Mouse (Mus musculus) spleen, adult 12 weeks (tissue): Measurements from ENCODE around the gene Rab1a.
"Not testable (repeated sequence)": the region's sequence is repeated elsewhere in the genome, so short reads cannot be mapped to it uniquely, and the experiment has no call there.

Source experiments
- DNase-seq: peaks from one replicate; pipeline ENCODE4 v3.0.0; 2022; ENCODE audit warnings: low spot score

Gene Rab1a

DNA sequence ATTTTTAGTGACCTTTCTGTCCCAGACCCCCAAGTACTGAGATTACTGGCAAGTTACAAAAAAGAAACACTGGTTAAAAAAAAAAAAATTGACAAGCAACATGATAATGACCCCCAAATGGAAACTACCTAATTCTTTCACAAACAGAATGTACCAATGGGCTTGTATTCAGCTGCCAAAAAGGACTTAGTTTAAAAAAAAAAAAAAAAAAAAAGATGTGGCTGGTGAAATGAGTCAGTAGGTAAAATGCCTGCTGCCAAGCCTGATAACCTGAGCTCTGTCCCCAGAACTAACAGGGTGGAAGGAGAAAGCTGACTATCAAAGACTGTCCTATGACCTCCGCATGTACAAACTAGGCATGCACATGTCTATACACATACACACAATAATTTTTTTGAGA, 16.0 kb downstream of the Rab1a start:
- DNase-seq: no peak

- DNase-seq: not testable (repeated sequence)
Measured at GRCm38 (mm10) chr11:20221671-20222070, 20.4 kb downstream of the Rab1a start.

DNA sequence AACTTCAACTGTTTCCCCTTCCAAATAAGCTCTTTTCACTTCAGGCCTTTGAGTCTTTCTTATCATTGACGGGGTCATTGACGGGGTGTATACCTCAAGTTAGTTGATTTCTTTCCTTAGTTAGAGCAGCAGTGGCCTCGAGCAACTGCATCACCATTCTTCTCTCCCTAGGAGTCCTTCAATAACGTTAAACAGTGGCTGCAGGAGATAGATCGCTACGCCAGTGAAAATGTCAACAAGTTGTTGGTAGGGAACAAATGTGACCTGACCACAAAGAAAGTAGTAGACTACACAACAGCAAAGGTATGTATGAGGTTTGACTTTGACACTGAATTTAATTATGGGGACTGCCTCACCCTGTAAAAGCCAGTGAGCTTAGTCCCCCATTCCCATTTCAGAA, 23.0 kb downstream of the Rab1a start:
- DNase-seq: no peak

DNA sequence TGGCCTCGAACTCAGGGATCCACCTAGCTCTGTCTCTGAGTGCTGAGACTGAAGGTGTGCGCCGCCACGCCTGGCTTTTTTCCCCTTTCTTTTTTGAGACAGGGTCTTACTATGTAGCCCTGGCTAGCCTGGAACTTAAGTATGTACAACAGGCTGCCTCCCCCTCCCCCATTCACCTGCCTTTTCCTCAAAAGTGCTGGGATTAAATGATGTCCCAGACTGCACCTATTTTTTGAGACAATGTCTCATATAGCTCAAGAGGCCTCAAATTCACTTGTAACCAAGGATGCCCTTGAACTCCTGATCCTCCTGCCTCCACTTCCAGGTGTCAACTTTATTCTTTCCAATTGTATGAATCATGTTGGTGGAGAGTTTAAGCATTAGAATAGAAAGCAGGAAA, 24.7 kb downstream of the Rab1a start:
- no peak for DNase-seq

DNA sequence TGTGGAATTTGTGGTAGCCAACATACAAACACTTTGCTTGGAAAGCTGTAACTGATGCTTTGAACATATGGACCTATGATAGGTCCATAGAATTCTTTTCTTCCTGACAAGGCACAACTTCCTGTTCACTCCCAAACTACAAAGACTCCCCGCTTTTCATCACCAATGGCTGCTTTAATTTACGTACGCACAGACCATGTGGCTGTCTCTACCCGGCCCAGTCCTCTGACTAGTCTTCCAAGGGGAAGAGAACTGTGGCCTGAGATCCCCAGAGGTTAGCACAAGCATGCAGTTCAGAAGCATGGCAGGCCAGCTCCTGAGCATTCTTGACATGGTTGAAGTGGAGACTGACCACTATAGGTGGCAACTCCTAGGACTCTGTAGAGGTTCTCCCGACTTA, 27.4 kb downstream of the Rab1a start:
- no peak for DNase-seq

GRCm38 (mm10) chr11:20229311-20229710, 28.1 kb downstream of the Rab1a start:
- no peak for DNase-seq

DNA sequence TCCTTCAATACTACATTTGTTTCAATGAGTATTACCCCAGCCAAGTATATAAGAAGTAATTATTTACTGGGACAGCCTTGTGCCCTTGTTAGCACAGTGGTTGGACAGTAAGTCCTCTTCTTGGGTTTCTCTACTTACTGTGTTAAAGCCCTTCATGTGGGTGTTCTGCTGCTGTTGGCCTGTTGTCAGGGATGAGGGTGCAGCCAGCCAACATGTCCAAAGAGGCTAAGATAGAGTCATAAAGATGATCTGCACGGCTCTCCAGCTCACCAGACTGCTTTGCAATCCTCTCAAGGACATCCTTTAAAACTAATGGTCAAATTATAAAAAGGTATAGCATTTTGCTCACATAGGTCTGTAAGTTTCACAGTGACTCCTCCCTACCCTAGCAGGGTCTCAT, 29.1 kb downstream of the Rab1a start:
- no peak for DNase-seq

- no peak for DNase-seq
Measured at GRCm38 (mm10) chr11:20231128-20231878, 30.1 kb downstream of the Rab1a start.

GRCm38 (mm10) chr11:20232016-20232755, 31.0 kb downstream of the Rab1a start:
- DNase-seq: no peak

DNA sequence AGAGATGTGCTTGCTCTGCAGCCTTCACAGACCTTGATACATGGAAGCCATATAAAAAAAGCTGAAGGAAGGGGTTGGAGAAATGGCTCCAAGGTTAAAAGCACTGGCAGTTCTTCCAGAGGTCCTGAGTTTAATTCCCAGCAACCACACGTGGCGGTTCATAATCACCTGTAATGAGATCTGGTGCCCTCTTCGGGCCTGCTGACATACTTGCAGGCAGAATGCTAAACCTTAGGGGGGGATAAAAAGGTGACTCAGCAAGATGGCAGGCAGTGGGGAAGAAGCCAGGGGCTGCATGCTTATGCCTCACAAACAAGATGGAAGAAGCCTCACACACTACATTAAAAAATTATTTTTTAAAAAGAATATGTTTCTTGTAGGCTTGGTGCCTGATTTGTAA, 33.0 kb downstream of the Rab1a start:
- no peak for DNase-seq

DNA sequence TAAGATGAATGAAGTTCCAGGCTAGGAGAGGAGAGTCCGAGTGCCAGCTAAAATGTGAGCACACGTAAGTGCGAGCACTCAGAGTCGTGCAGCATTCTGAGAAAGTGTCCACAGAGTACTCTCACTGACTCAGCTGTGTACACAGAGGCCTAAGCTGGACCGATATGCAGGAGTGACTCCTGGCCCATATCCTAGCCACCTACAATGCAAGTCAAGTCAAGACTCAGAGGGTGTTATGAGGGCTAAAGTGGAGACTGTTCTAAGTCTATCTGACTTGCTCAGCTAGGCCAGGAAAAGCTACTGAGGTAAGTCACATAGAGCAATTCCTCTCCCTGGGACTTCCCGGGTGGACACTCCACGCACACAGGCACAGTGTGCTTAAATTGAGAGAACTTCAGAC, 35.8 kb downstream of the Rab1a start:
- no peak for DNase-seq

- no peak for DNase-seq
Measured at GRCm38 (mm10) chr11:20237976-20238375, 36.7 kb downstream of the Rab1a start.

GRCm38 (mm10) chr11:20239279-20239861, 38.1 kb downstream of the Rab1a start:
- no peak for DNase-seq

DNA sequence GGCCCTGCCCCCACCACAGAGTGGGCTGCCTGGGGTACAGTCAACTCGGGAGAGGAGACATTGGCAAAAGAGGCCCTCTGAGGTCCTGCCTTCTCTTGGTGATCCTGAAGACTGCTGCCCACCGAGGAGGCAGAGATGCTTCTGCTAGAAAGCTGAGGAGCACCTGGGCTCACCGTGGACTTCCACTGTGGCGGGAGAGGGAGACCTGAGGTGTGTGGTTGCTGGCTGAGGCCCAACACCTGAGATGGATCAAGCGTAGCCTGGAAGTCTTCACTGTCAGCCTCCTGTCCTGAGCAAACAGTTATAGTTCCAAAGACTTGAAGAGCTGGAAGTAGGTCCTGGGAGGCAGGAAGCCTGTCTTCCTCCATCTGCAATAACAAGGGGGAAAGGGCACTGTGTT, 39.1 kb downstream of the Rab1a start:
- no peak for DNase-seq

GRCm38 (mm10) chr11:20241311-20241710, 40.1 kb downstream of the Rab1a start:
- DNase-seq: no peak

- DNase-seq: no peak
Measured at GRCm38 (mm10) chr11:20242366-20243056, 41.3 kb downstream of the Rab1a start.

DNA sequence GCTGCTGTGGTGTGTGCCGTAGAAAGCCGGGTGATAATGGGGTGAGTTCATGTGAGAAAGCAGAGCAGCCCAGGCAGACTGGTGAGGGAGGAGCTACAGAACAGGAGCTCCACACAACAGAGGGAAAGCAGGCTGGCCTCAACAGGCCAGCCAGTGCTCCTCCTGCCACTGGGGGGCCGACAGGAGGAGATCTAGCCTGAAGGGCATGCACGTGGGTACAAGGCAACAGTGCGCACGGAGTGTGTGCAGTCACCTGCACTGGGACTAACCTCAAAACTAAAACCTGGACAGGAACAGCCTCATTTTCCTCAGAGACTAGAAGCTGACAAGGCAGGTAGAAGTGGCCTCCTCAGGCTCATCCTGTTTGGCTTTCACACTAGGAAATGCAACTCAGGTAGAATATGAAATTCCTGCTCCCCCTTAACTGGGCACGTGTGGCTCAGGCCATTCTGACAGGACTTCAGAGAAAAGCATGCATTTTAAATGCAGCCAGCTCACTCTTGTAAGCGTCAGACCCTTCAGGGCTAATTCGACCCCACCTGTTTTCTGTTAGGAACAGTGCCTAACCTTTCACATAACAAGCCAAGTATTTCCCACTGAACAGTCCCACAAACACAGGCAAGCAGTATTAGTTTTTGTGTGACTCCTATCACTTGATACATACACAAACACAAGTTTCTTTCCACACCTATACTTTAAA, 42.1 kb downstream of the Rab1a start:
- no peak for DNase-seq

- DNase-seq: no peak
Measured at GRCm38 (mm10) chr11:20244336-20245290, 43.4 kb downstream of the Rab1a start.

DNA sequence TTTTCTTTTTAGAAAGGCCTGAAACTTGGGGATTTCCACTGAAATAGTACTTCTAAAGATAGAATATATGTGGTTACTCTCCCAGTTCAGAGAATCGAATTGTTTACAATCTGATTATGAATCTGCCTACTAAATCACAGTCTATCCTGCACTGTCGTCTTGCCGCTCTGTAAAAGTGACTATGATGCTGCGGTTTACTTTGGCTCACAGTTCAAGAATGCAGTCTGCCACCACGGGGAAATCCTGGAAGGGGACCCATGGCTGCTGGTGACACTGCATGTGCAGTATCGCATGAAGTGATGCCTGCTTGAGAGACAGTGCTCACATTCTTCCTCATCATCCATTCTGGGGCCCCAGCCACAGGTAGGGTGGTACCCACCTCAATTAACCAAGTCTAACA, 44.1 kb downstream of the Rab1a start:
- no peak for DNase-seq

DNA sequence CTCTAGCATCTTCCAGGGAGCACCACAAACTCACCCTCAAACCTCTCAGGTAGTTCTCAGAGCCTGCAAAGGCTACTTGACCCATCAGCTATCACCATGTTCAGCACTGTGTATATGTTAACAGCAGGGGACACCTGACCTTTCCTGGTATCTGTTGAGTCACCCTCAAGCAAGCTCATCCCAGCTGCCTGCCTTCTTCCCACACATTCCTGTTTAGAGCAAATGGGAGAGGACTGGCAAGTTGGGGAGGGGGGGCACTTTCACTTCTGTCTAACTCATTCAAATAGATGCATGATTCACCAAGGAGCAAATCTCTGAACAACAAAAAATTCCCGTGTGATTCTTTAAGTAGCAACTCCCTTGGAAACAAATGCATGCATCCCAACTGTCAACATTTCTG, 45.4 kb downstream of the Rab1a start:
- no peak for DNase-seq
